Mouse (Mus musculus): ENCODE measurements at regions not wholly inside any gene's neighbourhood (a gene's known extent, or its start where the extent isn't known, plus 50 kb on each side); places are given as distances from the start of the nearest gene placed in this dataset.
"Not testable (repeated sequence)": the region's sequence is repeated elsewhere in the genome, so short reads cannot be mapped to it uniquely, and the experiment has no call there.

DNA sequence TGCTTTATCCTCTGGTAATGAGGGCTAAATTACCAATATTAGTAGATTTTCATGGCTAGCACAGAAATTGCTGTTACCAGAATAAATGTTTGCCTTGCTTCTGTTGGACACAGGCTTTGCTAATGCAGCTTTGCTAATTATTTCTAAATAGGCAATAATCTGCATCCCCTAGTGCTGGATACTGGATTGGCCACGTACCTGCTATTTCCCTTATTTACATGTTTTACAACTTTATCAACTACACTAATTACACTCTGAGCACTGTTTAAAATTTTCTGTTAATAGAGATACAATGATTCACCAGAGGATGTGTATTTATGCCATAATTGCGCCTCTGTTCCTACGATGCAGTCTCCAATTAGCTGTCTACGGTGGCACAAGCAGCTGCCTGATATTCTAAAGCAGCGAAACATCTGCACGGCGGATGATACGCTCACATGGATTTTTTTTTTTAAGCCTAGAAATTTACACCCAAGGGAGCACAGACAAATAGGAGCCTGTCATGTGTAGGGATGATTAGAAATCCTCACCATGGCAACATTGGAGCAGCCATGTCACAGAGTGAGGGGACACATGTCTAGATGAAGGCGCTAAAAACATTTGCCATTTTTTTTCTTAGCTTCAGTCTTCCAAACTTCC lies 893.8 kb upstream of the Mms22l start:
- Histone ChIP-seq H3K4me1 (ENCODE audit: insufficient read depth, low read length) (no peaks in the 10 kb centered on the region), H3K4me3 (ENCODE audit: low read length) (peak overlapping the region; percentile 18), H3K9ac (replicated peaks; ENCODE audit: low read length) (peak overlapping the region; percentile 40; the same call in 1 of the 2 replicates), H3K4me2 (ENCODE audit: low read depth, low read length) (peak overlapping the region; percentile 51), H3K9me3 (ENCODE audit: low read length) (no peaks in the 10 kb centered on the region), H3K27me3 (ENCODE audit: insufficient read depth, low read length) (no peaks in the 10 kb centered on the region), H3K27ac (0 out of 2 replicates have a peak overlapping the region, but pooled peaks have one; percentile 5), H3K36me3 (ENCODE audit: insufficient read depth, low read length) (no peaks in the 10 kb centered on the region)
- DNase-seq (ENCODE audit: low spot score), result peak; percentile 68
- TF ChIP-seq CTCF (IDR thresholded peaks at IDR 0.05; ENCODE audit: low read depth), result no peak
- ATAC-seq, result peak; percentile 84
- 12% methylated on average over 9 of the region's 9 CpGs for WGBS

DNA sequence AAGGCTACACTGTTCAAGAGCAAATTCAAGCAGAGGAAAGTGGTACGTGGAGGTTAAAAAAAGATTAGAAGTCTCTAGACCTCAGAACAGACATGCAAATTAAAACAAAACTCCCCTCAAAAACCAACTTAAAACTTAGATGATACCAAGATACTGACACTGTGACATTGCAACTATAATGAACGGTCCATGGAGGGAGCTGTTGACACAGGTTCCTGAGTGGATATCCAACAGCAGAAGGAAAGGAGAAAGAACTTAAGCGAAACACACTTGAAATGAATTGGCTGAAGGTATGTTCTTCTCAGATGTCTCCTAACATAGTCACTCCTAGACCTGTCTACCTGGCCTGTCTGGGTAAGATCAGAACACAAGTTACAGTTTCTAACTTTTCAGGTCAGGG lies 888.9 kb upstream of the Mms22l start:
- DNase-seq (ENCODE audit: low spot score) (peak; percentile 15), ATAC-seq (no peak)
- 64% methylated on average over 3 of the region's 3 CpGs for WGBS
- Histone ChIP-seq H3K4me3 (ENCODE audit: low read length) (no peak overlapping the region), H3K27ac (no peak overlapping the region), H3K36me3 (ENCODE audit: insufficient read depth, low read length) (no peaks in the 10 kb centered on the region), H3K4me2 (ENCODE audit: low read depth, low read length) (no peak overlapping the region), H3K9me3 (ENCODE audit: low read length) (no peaks in the 10 kb centered on the region), H3K4me1 (ENCODE audit: insufficient read depth, low read length) (no peaks in the 10 kb centered on the region), H3K9ac (replicated peaks; ENCODE audit: low read length) (no peak overlapping the region), H3K27me3 (ENCODE audit: insufficient read depth, low read length) (no peaks in the 10 kb centered on the region)
- TF ChIP-seq CTCF (IDR thresholded peaks at IDR 0.05; ENCODE audit: low read depth), result peak; percentile 41; the same call in 1 of the 2 replicates

DNA sequence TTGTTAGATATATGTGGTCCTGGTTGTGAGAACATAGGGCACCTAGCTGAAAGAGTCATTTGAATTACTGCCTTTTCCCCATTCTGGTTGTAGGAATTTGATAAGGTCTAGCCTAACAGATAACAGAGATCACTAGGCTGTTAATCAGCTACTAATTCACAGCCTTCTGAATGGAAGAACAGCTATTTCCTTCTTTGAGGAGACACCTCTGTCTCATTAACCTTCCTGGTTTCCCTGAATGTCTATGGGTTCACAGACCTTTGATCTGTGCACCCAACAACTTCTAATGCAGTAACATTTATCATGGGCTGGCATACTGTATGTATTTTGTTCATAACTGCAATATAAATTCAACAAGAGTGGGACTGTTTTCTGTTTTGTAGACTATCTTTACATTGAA lies 875.0 kb upstream of the Mms22l start:
- Histone ChIP-seq H3K4me1 (ENCODE audit: insufficient read depth, low read length) (no peaks in the 10 kb centered on the region), H3K27me3 (ENCODE audit: insufficient read depth, low read length) (no peaks in the 10 kb centered on the region), H3K9ac (replicated peaks; ENCODE audit: low read length) (no peak overlapping the region), H3K36me3 (ENCODE audit: insufficient read depth, low read length) (no peaks in the 10 kb centered on the region), H3K9me3 (ENCODE audit: low read length) (no peaks in the 10 kb centered on the region), H3K4me2 (ENCODE audit: low read depth, low read length) (no peak overlapping the region), H3K27ac (no peak overlapping the region), H3K4me3 (ENCODE audit: low read length) (no peak overlapping the region)
- ATAC-seq (no peak), DNase-seq (ENCODE audit: low spot score) (no peak)
- no peak for TF ChIP-seq CTCF (IDR thresholded peaks at IDR 0.05; ENCODE audit: low read depth)

DNA sequence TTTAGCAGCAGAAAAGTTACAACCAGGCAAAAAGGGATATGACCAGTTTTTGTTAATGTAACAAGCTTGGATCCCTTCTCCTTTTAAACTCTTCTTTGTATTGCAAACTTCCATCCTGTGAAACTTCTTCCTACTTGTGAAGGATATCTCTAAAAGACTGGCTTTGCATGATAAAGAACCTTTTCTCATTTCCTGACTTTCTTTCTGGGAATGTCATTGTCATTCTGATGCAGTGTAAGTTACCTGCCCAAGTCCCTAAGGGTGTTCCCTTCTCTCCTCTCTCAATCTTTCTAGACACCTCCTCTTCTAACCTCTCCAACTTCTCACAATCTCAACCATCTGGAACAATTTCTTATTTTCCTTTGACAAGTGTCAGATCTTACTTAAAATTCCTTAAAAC lies 874.0 kb upstream of the Mms22l start:
- TF ChIP-seq CTCF (IDR thresholded peaks at IDR 0.05; ENCODE audit: low read depth), result no peak
- H3K36me3 ChIP-seq (ENCODE audit: insufficient read depth, low read length), result no peaks in the 10 kb centered on the region
- no peak overlapping the region for H3K9ac ChIP-seq (replicated peaks; ENCODE audit: low read length)
- H3K27ac ChIP-seq, result no peak overlapping the region
- ATAC-seq (no peak), DNase-seq (ENCODE audit: low spot score) (no peak)
- no peaks in the 10 kb centered on the region for H3K27me3 ChIP-seq (ENCODE audit: insufficient read depth, low read length)
- no peaks in the 10 kb centered on the region for H3K4me1 ChIP-seq (ENCODE audit: insufficient read depth, low read length)
- H3K4me2 ChIP-seq (ENCODE audit: low read depth, low read length), result no peak overlapping the region
- no peak overlapping the region for H3K4me3 ChIP-seq (ENCODE audit: low read length)
- H3K9me3 ChIP-seq (ENCODE audit: low read length), result no peaks in the 10 kb centered on the region

DNA sequence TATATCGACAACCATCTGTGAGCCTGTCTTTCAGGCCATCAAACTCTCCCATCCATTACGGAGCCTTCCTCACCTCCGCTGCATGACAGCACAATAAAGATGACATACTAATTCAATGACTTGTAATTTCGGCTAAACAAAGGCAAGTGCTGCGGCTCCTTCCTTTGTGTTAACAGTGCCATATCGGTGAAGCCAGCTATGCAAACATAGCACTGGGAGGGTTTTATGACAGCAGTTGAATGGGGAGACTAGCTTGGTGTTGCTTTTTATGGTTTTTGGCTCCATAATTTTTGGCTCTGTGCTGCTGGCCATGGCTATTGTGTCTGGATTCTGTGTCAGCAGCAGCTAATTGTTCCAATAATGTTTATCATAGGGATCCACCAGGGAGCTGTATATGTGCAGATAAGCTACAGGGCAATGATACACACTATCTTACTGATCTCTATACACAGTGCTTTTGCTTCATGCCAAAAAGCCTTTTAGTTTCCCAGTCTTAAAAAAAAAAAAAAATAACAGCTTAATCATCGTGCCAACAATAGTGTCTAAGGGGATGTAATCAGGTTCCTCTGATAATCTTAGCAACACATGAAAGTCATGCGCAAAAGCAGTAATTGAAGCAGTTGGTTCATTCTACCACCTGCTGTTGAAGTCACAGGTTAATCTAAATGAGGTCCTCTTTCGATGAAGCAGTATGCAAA lies 859.9 kb upstream of the Mms22l start:
- no peaks in the 10 kb centered on the region for H3K9me3 ChIP-seq (ENCODE audit: low read length)
- no peak overlapping the region for H3K4me3 ChIP-seq (ENCODE audit: low read length)
- ATAC-seq (peak; percentile 68), DNase-seq (ENCODE audit: low spot score) (peak; percentile 53)
- H3K4me1 ChIP-seq (ENCODE audit: insufficient read depth, low read length), result peaks cover 7% of the 10 kb centered on the region
- no peak for TF ChIP-seq CTCF (IDR thresholded peaks at IDR 0.05; ENCODE audit: low read depth)
- H3K9ac ChIP-seq (replicated peaks; ENCODE audit: low read length), result 0 out of 2 replicates have a peak overlapping the region, but pooled peaks have one; percentile 24
- no peaks in the 10 kb centered on the region for H3K27me3 ChIP-seq (ENCODE audit: insufficient read depth, low read length)
- WGBS, result 20% methylated on average over 9 of the region's 9 CpGs
- peak overlapping the region; percentile 36; the same call in 1 of the 2 replicates for H3K27ac ChIP-seq
- H3K4me2 ChIP-seq (ENCODE audit: low read depth, low read length), result peak overlapping the region; percentile 39
- no peaks in the 10 kb centered on the region for H3K36me3 ChIP-seq (ENCODE audit: insufficient read depth, low read length)

DNA sequence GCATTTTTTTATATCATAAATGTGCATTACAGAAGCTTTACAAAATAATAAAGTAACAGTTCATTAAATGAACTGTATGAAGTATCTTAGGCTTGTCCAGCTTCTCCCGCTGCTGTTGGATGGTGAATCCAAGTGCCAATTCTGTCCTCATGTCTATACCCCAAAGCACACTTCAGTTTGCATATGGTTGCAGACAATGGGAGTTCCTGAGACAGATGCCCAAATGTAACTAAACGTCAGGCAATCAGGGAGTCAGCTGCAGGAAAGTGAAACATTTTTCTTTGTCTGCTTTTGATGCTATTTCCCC lies 859.4 kb upstream of the Mms22l start:
- no peaks in the 10 kb centered on the region for H3K9me3 ChIP-seq (ENCODE audit: low read length)
- H3K36me3 ChIP-seq (ENCODE audit: insufficient read depth, low read length), result no peaks in the 10 kb centered on the region
- DNase-seq (ENCODE audit: low spot score) (peak; percentile 37), ATAC-seq (peak; percentile 55; the same call in 1 of the 2 replicates)
- TF ChIP-seq CTCF (IDR thresholded peaks at IDR 0.05; ENCODE audit: low read depth), result no peak
- no peaks in the 10 kb centered on the region for H3K27me3 ChIP-seq (ENCODE audit: insufficient read depth, low read length)
- H3K27ac ChIP-seq, result no peak overlapping the region
- no peak overlapping the region for H3K4me3 ChIP-seq (ENCODE audit: low read length)
- H3K9ac ChIP-seq (replicated peaks; ENCODE audit: low read length), result no peak overlapping the region
- 19% methylated on average over 2 of the region's 2 CpGs for WGBS
- H3K4me2 ChIP-seq (ENCODE audit: low read depth, low read length), result no peak overlapping the region
- peaks cover 7% of the 10 kb centered on the region for H3K4me1 ChIP-seq (ENCODE audit: insufficient read depth, low read length)

DNA sequence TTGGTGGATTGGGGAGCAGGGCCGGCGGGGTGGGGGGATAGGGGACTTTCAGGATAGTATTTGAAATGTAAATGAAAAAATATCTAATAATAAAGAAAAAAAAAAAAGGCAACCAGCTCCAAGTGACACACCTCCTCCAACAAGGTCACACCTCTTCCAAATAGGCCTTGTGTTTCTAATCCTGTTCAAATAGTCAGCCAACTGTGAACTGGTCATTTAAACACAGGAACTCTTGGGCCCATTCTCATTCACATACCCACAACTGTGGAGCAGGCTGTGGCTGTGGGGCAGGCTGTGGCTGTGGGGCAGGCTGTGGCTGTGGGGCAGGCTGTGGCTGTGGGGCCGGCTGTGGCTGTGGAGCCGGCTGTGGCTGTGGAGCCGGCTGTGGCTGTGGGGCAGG lies 839.6 kb upstream of the Mms22l start:
- H3K27ac ChIP-seq; H3K4me2 ChIP-seq (ENCODE audit: low read depth, low read length); ATAC-seq; H3K9ac ChIP-seq (replicated peaks; ENCODE audit: low read length); H3K36me3 ChIP-seq (ENCODE audit: insufficient read depth, low read length); H3K4me1 ChIP-seq (ENCODE audit: insufficient read depth, low read length); H3K4me3 ChIP-seq (ENCODE audit: low read length); H3K27me3 ChIP-seq (ENCODE audit: insufficient read depth, low read length); DNase-seq (ENCODE audit: low spot score); H3K9me3 ChIP-seq (ENCODE audit: low read length): not testable (repeated sequence)
- 87% methylated on average over 5 of the region's 5 CpGs for WGBS
